Mouse (Mus musculus): ENCODE measurements around the gene Dna2. TPM values are rescaled to one million over a fixed set of nuclear protein-coding genes. Genes with fewer than 3 reads are reported as not detected.

The Dna2 gene
- polyA plus RNA-seq, 1 experiment from 2014 or later: 25.5 TPM

DNA sequence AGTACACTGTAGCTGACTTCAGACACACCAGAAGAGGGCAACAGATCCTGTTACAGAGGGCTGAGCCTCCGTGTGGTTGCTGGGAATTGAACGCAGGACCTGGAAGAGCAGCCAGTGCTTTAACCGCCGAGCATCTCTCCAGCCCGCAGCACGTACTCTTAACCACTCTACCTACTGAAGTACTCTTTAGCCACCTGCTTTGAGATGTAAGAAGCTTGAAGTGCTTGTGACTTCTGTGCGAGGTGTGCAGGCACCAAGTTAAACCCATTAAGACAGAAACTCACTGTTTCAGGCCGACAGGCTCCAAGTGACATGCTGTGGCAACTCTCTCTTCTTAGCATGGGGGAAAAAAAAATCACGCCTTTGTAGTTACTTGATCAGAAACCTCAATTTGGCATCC, 67.3 kb downstream of the Dna2 start:
- Histone ChIP-seq H3K4me1 (replicated peaks) (no peaks in the 10 kb centered on the region), H3K4me2 (no peak overlapping the region), H3K9ac (no peak overlapping the region), H3K9me3 (replicated peaks) (no peaks in the 10 kb centered on the region), H3K36me3 (peaks cover 74% of the 10 kb centered on the region), H3K27ac (ENCODE audit: poor library complexity, severe bottlenecking) (no peak overlapping the region), H3K4me3 (no peak overlapping the region), H3K27me3 (replicated peaks) (no peaks in the 10 kb centered on the region)
- ATAC-seq (ENCODE audit: insufficient number of reproducible peaks, low FRiP score): no peak
- whole genome bisulfite sequencing: 85% methylated on average over 9 of the region's 9 CpGs

DNA sequence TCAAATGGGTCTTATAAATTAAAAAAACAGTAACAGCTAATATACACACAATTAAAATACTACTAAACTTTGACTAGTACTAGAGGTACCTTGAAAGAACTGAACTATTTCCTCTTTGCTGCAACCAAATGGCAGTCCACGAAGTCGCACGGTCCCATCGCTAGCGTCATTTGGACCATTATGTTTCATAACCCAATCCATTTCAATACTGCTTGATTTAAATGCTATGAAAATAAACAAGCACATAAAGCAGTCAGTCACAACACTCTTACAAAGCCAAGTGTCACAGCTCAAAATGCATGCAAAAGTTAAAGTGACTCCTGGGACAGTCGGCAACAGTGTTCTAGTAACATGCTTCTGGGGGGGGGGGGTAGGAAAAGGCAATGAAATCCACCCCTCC, 72.5 kb downstream of the Dna2 start:
- ATAC-seq (ENCODE audit: insufficient number of reproducible peaks, low FRiP score): no peak
- H3K4me1 ChIP-seq (replicated peaks): peaks cover 11% of the 10 kb centered on the region
- no peaks in the 10 kb centered on the region for H3K9me3 ChIP-seq (replicated peaks)
- H3K4me3 ChIP-seq: no peak overlapping the region
- H3K27ac ChIP-seq (ENCODE audit: poor library complexity, severe bottlenecking): no peak overlapping the region
- 93% methylated on average over 6 of the region's 6 CpGs for WGBS
- H3K9ac ChIP-seq: no peak overlapping the region
- H3K36me3 ChIP-seq: peaks cover 28% of the 10 kb centered on the region
- no peaks in the 10 kb centered on the region for H3K27me3 ChIP-seq (replicated peaks)
- H3K4me2 ChIP-seq: no peak overlapping the region

GRCm38 (mm10) chr10:63021702-63022101, 74.9 kb downstream of the Dna2 start:
- Histone ChIP-seq H3K4me2 (peak overlapping the region; percentile 70), H3K36me3 (peaks cover 14% of the 10 kb centered on the region), H3K27me3 (replicated peaks) (no peaks in the 10 kb centered on the region), H3K4me3 (peak overlapping the region; percentile 77), H3K4me1 (replicated peaks) (peaks cover 19% of the 10 kb centered on the region), H3K9me3 (replicated peaks) (no peaks in the 10 kb centered on the region), H3K9ac (peak overlapping the region; percentile 60; the same call in 1 of the 2 replicates), H3K27ac (ENCODE audit: poor library complexity, severe bottlenecking) (no peak overlapping the region)
- WGBS: 52% methylated on average over 4 of the region's 4 CpGs
- ATAC-seq (ENCODE audit: insufficient number of reproducible peaks, low FRiP score): no peak

DNA sequence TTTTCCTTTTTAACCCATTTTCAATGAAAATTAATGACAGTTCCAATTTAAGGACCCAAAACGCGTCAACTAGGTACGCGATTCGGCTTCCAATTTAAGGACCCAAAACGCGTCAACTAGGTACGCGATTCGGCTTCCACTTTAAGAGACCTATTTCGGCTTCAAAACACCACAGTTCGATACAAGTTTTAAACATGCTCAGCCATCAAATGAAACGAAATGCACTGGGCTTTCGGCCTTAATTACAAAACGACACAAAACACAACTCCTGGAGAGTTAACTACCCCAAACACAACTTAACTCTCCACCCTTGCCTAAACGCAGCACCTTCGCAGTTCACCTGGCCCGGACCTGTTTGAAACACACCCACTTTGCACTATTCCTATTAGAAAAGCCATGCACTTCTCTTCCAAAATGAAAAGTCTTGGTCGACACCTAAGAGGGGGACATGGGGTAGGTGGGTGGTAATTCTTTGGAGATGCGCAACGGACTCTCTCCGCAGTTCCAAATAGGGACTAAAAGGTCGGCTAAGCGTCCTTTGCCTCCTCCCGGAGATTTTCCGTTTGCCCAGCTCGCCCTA, 75.8 kb downstream of the Dna2 start:
- Histone ChIP-seq H3K27me3 (replicated peaks) (no peaks in the 10 kb centered on the region), H3K27ac (ENCODE audit: poor library complexity, severe bottlenecking) (peak overlapping the region; percentile 98), H3K4me3 (peak overlapping the region; percentile 77), H3K9ac (peak overlapping the region; percentile 98), H3K9me3 (replicated peaks) (no peaks in the 10 kb centered on the region), H3K36me3 (peaks cover 7% of the 10 kb centered on the region; the same call in 1 of the 2 replicates), H3K4me1 (replicated peaks) (peaks cover 19% of the 10 kb centered on the region), H3K4me2 (peak overlapping the region; percentile 71)
- WGBS: under 1% methylated on average over 27 of the region's 27 CpGs
- no peak for ATAC-seq (ENCODE audit: insufficient number of reproducible peaks, low FRiP score)

DNA sequence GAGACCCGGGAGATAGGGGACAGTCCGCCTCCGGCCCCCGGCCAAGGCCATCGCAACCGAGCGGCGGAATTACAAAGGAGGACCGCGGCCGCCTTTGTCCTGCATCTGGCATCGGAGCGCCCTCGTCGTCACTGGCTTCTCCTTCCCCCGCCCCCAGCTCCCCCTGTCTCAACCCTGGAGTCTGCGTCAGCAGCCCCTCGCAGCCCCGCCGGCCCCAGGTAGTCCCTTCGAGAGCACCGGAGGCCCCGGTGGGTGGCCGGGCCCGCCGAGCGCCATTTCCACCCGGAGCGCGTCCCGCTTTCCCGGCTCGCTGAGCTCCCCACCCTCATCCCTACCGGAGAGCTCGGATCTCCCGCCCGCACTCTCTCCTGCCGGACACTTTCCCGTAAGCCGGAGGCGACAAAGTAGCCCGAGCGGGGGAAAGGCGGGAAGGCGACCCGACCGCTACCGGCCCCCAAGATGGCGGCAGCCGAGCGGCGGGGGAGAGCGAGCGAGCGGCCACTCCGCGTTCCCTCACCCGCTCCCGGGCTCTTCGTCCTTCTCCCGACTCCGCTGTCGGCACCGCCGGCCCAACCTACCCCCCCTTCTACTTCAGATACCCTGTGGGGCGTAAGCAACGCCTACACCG, 76.4 kb downstream of the Dna2 start:
- Histone ChIP-seq H3K4me1 (replicated peaks) (peaks cover 19% of the 10 kb centered on the region), H3K9ac (peak overlapping the region; percentile 98), H3K9me3 (replicated peaks) (no peaks in the 10 kb centered on the region), H3K27me3 (replicated peaks) (no peaks in the 10 kb centered on the region), H3K4me2 (peak overlapping the region; percentile 71), H3K4me3 (peak overlapping the region; percentile 77), H3K36me3 (peaks cover 3% of the 10 kb centered on the region; the same call in 1 of the 2 replicates), H3K27ac (ENCODE audit: poor library complexity, severe bottlenecking) (peak overlapping the region; percentile 98)
- peak; percentile 64 for ATAC-seq (ENCODE audit: insufficient number of reproducible peaks, low FRiP score)
- under 1% methylated on average over 68 of the region's 68 CpGs for WGBS

Other genes starting within 250 kb of the Dna2 start
- 0.98 and 1.1 TPM in 2 replicates for gene Stox1, start 220.9 kb upstream of the Dna2 start, polyA plus RNA-seq (2016; fragmentation: Nextera tagmentation; extraction: Ambion mirVana)
- 89.7 and 93.6 TPM in 2 replicates for gene Ccar1, start 154.7 kb upstream of the Dna2 start, polyA plus RNA-seq (2016; fragmentation: Nextera tagmentation; extraction: Ambion mirVana)
- 28.7 and 35.4 TPM in 2 replicates for gene Tet1, start 38.0 kb upstream of the Dna2 start, polyA plus RNA-seq (2016; fragmentation: Nextera tagmentation; extraction: Ambion mirVana)
- 13.1 and 13.3 TPM in 2 replicates for gene Slc25a16, start 26.4 kb upstream of the Dna2 start, polyA plus RNA-seq (2016; fragmentation: Nextera tagmentation; extraction: Ambion mirVana)
- 14.6 and 15.9 TPM in 2 replicates for gene Rufy2, start 33.2 kb downstream of the Dna2 start, polyA plus RNA-seq (2016; fragmentation: Nextera tagmentation; extraction: Ambion mirVana)
- gene Hnrnph3, start 77.2 kb downstream of the Dna2 start, polyA plus RNA-seq (2016; fragmentation: Nextera tagmentation; extraction: Ambion mirVana): 70.7 and 77.3 TPM in 2 replicates
- gene Pbld2, start 77.3 kb downstream of the Dna2 start, polyA plus RNA-seq (2016; fragmentation: Nextera tagmentation; extraction: Ambion mirVana): 0.68 and 0.78 TPM in 2 replicates
- 0.40 and 0.87 TPM in 2 replicates for gene Pbld1, start 113.1 kb downstream of the Dna2 start, polyA plus RNA-seq (2016; fragmentation: Nextera tagmentation; extraction: Ambion mirVana)
- not detected in 2 replicates for gene Atoh7, start 152.6 kb downstream of the Dna2 start, polyA plus RNA-seq (2016; fragmentation: Nextera tagmentation; extraction: Ambion mirVana)